Mouse (Mus musculus) right cerebral cortex, postnatal 25 days (tissue): Measurements from ENCODE around the gene Gnpnat1.
"Not testable (repeated sequence)": the region's sequence is repeated elsewhere in the genome, so short reads cannot be mapped to it uniquely, and the experiment has no call there.

Source experiments
- DNase-seq: peaks from one replicate; pipeline ENCODE4 v3.0.0; 2022

Gnpnat1 gene

GRCm38 (mm10) chr14:45404813-45405212, at the start of gene Gnpnat1:
Gnpnat1 (minus strand) TSS chr14:45404913.
- DNase-seq, result not testable (repeated sequence)

- no peak for DNase-seq
These were observed 49.0 kb upstream of the Gnpnat1 start for GRCm38 (mm10) chr14:45453538-45454233.

GRCm38 (mm10) chr14:45452861-45453512, 48.3 kb upstream of the Gnpnat1 start:
- no peak for DNase-seq

GRCm38 (mm10) chr14:45452148-45452547, 47.4 kb upstream of the Gnpnat1 start:
- no peak for DNase-seq

GRCm38 (mm10) chr14:45451090-45451489, 46.4 kb upstream of the Gnpnat1 start:
- no peak for DNase-seq

- DNase-seq, result no peak
These were observed 42.1 kb upstream of the Gnpnat1 start for GRCm38 (mm10) chr14:45446777-45447176.

- no peak for DNase-seq
These were observed 40.7 kb upstream of the Gnpnat1 start for GRCm38 (mm10) chr14:45445445-45445844.

- DNase-seq, result no peak
These were observed 40.2 kb upstream of the Gnpnat1 start for GRCm38 (mm10) chr14:45444870-45445269.

GRCm38 (mm10) chr14:45442781-45443560, 38.3 kb upstream of the Gnpnat1 start:
- DNase-seq, result no peak

- no peak for DNase-seq
These were observed 36.6 kb upstream of the Gnpnat1 start for GRCm38 (mm10) chr14:45441291-45441690.

GRCm38 (mm10) chr14:45439387-45439786, 34.7 kb upstream of the Gnpnat1 start:
- DNase-seq, result no peak

GRCm38 (mm10) chr14:45438931-45439275, 34.2 kb upstream of the Gnpnat1 start:
- no peak for DNase-seq

GRCm38 (mm10) chr14:45438250-45438930, 33.7 kb upstream of the Gnpnat1 start:
- no peak for DNase-seq

GRCm38 (mm10) chr14:45434220-45434619, 29.5 kb upstream of the Gnpnat1 start:
- no peak for DNase-seq

GRCm38 (mm10) chr14:45432003-45432402, 27.3 kb upstream of the Gnpnat1 start:
- DNase-seq, result no peak

GRCm38 (mm10) chr14:45430066-45430842, 25.5 kb upstream of the Gnpnat1 start:
- no peak for DNase-seq

GRCm38 (mm10) chr14:45423220-45423619, 18.5 kb upstream of the Gnpnat1 start:
- no peak for DNase-seq

GRCm38 (mm10) chr14:45422371-45422770, 17.7 kb upstream of the Gnpnat1 start:
- DNase-seq, result peak; percentile 8

- DNase-seq, result no peak
These were observed 14.6 kb upstream of the Gnpnat1 start for GRCm38 (mm10) chr14:45419323-45419722.

GRCm38 (mm10) chr14:45418553-45418952, 13.8 kb upstream of the Gnpnat1 start:
- no peak for DNase-seq

- DNase-seq, result no peak
These were observed 11.6 kb upstream of the Gnpnat1 start for GRCm38 (mm10) chr14:45416265-45416664.

GRCm38 (mm10) chr14:45403651-45404050, 1.1 kb downstream of the Gnpnat1 start:
- no peak for DNase-seq
